Mouse (Mus musculus): ENCODE results near the gene Rcan1. TPM values are rescaled to one million over a fixed set of nuclear protein-coding genes. Genes with fewer than 3 reads are reported as not detected.
"Not testable (repeated sequence)": the region's sequence is repeated elsewhere in the genome, so short reads cannot be mapped to it uniquely, and the experiment has no call there.

Rcan1 gene
- polyA plus RNA-seq, 2 experiments: 28.2 to 38.0 TPM

- Histone ChIP-seq H3K4me3 (replicated peaks; ENCODE audit: low read length) (no peak overlapping the region), H3K27ac (replicated peaks; ENCODE audit: low read depth, low read length) (no peak overlapping the region), H3K4me2 (replicated peaks; ENCODE audit: low read depth, low read length, severe bottlenecking) (no peak overlapping the region), H3K9me3 (ENCODE audit: control insufficient read depth, low read length) (no peaks in the 10 kb centered on the region), H3K4me1 (ENCODE audit: control insufficient read depth, insufficient read depth, low read length) (peaks cover 39% of the 10 kb centered on the region), H3K36me3 (ENCODE audit: control insufficient read depth, insufficient read depth, low read length) (no peaks in the 10 kb centered on the region), H3K27me3 (ENCODE audit: control insufficient read depth, insufficient read depth, low read length) (no peaks in the 10 kb centered on the region), H3K9ac (ENCODE audit: low read depth, low read length, severe bottlenecking) (no peak overlapping the region)
- TF ChIP-seq POLR2A (IDR thresholded peaks at IDR 0.05; ENCODE audit: borderline replicate concordance, extremely low read depth, insufficient read depth, insufficient read length): no peak
- WGBS: 64% methylated on average over 13 of the region's 13 CpGs
- ATAC-seq (ENCODE audit: low FRiP score, low read depth): no peak
- no peak for DNase-seq (ENCODE audit: low spot score)
Observed at GRCm38 (mm10) chr16:92421147-92421934, 49.3 kb downstream of the Rcan1 start.

GRCm38 (mm10) chr16:92420641-92421040 is 50.0 kb downstream of the Rcan1 start:
- H3K36me3 ChIP-seq (ENCODE audit: control insufficient read depth, insufficient read depth, low read length): no peaks in the 10 kb centered on the region
- WGBS: 89% methylated on average over 5 of the region's 5 CpGs
- no peaks in the 10 kb centered on the region for H3K27me3 ChIP-seq (ENCODE audit: control insufficient read depth, insufficient read depth, low read length)
- no peaks in the 10 kb centered on the region for H3K9me3 ChIP-seq (ENCODE audit: control insufficient read depth, low read length)
- no peak overlapping the region for H3K9ac ChIP-seq (ENCODE audit: low read depth, low read length, severe bottlenecking)
- H3K4me1 ChIP-seq (ENCODE audit: control insufficient read depth, insufficient read depth, low read length): peaks cover 34% of the 10 kb centered on the region
- H3K4me2 ChIP-seq (replicated peaks; ENCODE audit: low read depth, low read length, severe bottlenecking): no peak overlapping the region
- no peak overlapping the region for H3K27ac ChIP-seq (replicated peaks; ENCODE audit: low read depth, low read length)
- no peak for TF ChIP-seq POLR2A (IDR thresholded peaks at IDR 0.05; ENCODE audit: borderline replicate concordance, extremely low read depth, insufficient read depth, insufficient read length)
- ATAC-seq (ENCODE audit: low FRiP score, low read depth) (no peak), DNase-seq (ENCODE audit: low spot score) (no peak)
- H3K4me3 ChIP-seq (replicated peaks; ENCODE audit: low read length): no peak overlapping the region

DNA sequence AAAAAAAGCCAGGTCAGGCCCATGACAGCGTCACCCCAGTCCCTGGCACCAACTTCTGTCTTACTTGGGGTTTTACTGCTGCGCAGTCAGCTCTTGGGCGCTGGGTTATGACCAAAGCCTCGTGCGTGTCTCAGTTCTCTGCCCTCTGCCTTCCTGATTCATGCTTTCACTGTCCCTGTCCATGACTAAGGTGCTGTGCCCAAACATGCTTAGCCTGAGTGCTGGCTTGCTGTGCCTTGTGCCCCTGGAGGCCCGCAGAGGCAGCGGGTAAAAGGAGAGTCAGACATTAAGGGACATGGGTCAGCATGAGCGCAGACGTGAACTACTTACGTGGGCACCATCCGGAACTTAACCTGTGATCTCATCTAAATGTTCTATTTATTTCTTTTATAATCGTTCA is 51.6 kb downstream of the Rcan1 start:
- Histone ChIP-seq H3K9ac (ENCODE audit: low read depth, low read length, severe bottlenecking) (no peak overlapping the region), H3K4me1 (ENCODE audit: control insufficient read depth, insufficient read depth, low read length) (peaks cover 28% of the 10 kb centered on the region), H3K4me2 (replicated peaks; ENCODE audit: low read depth, low read length, severe bottlenecking) (no peak overlapping the region), H3K4me3 (replicated peaks; ENCODE audit: low read length) (no peak overlapping the region), H3K9me3 (ENCODE audit: control insufficient read depth, low read length) (no peaks in the 10 kb centered on the region), H3K27ac (replicated peaks; ENCODE audit: low read depth, low read length) (no peak overlapping the region), H3K36me3 (ENCODE audit: control insufficient read depth, insufficient read depth, low read length) (no peaks in the 10 kb centered on the region), H3K27me3 (ENCODE audit: control insufficient read depth, insufficient read depth, low read length) (no peaks in the 10 kb centered on the region)
- ATAC-seq (ENCODE audit: low FRiP score, low read depth): no peak
- DNase-seq (ENCODE audit: low spot score): no peak
- no peak for TF ChIP-seq POLR2A (IDR thresholded peaks at IDR 0.05; ENCODE audit: borderline replicate concordance, extremely low read depth, insufficient read depth, insufficient read length)
- 90% methylated on average over 12 of the region's 12 CpGs for WGBS

DNA sequence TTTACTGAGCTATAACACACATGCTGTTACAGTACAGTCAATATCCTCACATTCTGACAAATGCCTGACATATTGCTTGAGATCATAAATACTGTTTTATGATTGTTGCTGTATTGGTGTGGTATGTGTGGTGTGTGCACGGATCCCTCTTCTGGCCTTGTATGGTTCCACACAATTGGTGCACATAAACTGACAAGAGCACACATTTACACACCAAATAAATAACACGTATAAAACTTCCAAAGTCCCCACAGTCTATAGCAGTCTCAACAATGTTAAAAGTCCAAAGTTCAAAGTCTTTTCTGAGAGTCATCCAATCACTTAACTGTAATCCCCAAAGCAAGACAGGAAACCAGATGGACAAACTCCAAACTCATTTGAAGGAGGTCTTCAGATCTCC is 53.4 kb downstream of the Rcan1 start:
- H3K4me2 ChIP-seq (replicated peaks; ENCODE audit: low read depth, low read length, severe bottlenecking): no peak overlapping the region
- WGBS: 62% methylated on average over 2 of the region's 2 CpGs
- no peak overlapping the region for H3K4me3 ChIP-seq (replicated peaks; ENCODE audit: low read length)
- no peaks in the 10 kb centered on the region for H3K27me3 ChIP-seq (ENCODE audit: control insufficient read depth, insufficient read depth, low read length)
- no peaks in the 10 kb centered on the region for H3K9me3 ChIP-seq (ENCODE audit: control insufficient read depth, low read length)
- H3K4me1 ChIP-seq (ENCODE audit: control insufficient read depth, insufficient read depth, low read length): peaks cover 20% of the 10 kb centered on the region
- TF ChIP-seq POLR2A (IDR thresholded peaks at IDR 0.05; ENCODE audit: borderline replicate concordance, extremely low read depth, insufficient read depth, insufficient read length): no peak
- DNase-seq (ENCODE audit: low spot score) (no peak), ATAC-seq (ENCODE audit: low FRiP score, low read depth) (no peak)
- no peak overlapping the region for H3K9ac ChIP-seq (ENCODE audit: low read depth, low read length, severe bottlenecking)
- no peaks in the 10 kb centered on the region for H3K36me3 ChIP-seq (ENCODE audit: control insufficient read depth, insufficient read depth, low read length)
- H3K27ac ChIP-seq (replicated peaks; ENCODE audit: low read depth, low read length): no peak overlapping the region

DNA sequence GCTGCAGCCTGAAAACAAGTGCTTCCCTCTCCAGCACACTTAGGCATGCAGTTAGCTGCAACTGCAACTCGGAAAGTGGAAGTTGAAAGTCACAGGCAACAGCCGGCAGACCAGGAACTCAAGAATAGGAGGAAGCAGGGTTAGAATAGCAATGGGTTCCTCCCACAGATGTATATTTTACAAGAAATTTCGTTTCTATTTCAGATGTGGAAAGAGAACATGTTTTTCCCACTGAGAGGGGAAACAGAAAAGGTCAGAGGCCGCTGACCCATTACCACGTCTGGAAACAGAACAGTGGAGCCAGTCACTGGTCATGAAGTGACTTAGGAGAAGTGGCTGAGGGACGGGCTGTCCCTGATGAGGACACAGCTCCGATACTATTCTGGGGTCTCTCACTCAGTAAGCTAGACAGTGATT is 55.0 kb downstream of the Rcan1 start:
- Histone ChIP-seq H3K4me1 (ENCODE audit: control insufficient read depth, insufficient read depth, low read length) (peaks cover 18% of the 10 kb centered on the region), H3K4me2 (replicated peaks; ENCODE audit: low read depth, low read length, severe bottlenecking) (no peak overlapping the region), H3K4me3 (replicated peaks; ENCODE audit: low read length) (no peak overlapping the region), H3K9ac (ENCODE audit: low read depth, low read length, severe bottlenecking) (no peak overlapping the region), H3K9me3 (ENCODE audit: control insufficient read depth, low read length) (no peaks in the 10 kb centered on the region), H3K27me3 (ENCODE audit: control insufficient read depth, insufficient read depth, low read length) (no peaks in the 10 kb centered on the region), H3K36me3 (ENCODE audit: control insufficient read depth, insufficient read depth, low read length) (no peaks in the 10 kb centered on the region), H3K27ac (replicated peaks; ENCODE audit: low read depth, low read length) (no peak overlapping the region)
- DNase-seq (ENCODE audit: low spot score) (no peak), ATAC-seq (ENCODE audit: low FRiP score, low read depth) (no peak)
- 45% methylated on average over 7 of the region's 7 CpGs for WGBS
- no peak for TF ChIP-seq POLR2A (IDR thresholded peaks at IDR 0.05; ENCODE audit: borderline replicate concordance, extremely low read depth, insufficient read depth, insufficient read length)

- H3K4me1 ChIP-seq (ENCODE audit: control insufficient read depth, insufficient read depth, low read length): peaks cover 18% of the 10 kb centered on the region
- not testable (repeated sequence) for H3K27me3 ChIP-seq (ENCODE audit: control insufficient read depth, insufficient read depth, low read length); H3K36me3 ChIP-seq (ENCODE audit: control insufficient read depth, insufficient read depth, low read length); H3K4me2 ChIP-seq (replicated peaks; ENCODE audit: low read depth, low read length, severe bottlenecking); H3K9ac ChIP-seq (ENCODE audit: low read depth, low read length, severe bottlenecking); H3K9me3 ChIP-seq (ENCODE audit: control insufficient read depth, low read length); H3K27ac ChIP-seq (replicated peaks; ENCODE audit: low read depth, low read length); H3K4me3 ChIP-seq (replicated peaks; ENCODE audit: low read length); ATAC-seq (ENCODE audit: low FRiP score, low read depth); DNase-seq (ENCODE audit: low spot score)
- 63% methylated on average over 6 of the region's 6 CpGs for WGBS
Observed at GRCm38 (mm10) chr16:92415038-92415437, 55.6 kb downstream of the Rcan1 start.
